Mouse (Mus musculus): ENCODE measurements at regions not wholly inside any gene's neighbourhood (a gene's known extent, or its start where the extent isn't known, plus 50 kb on each side); places are given as distances from the start of the nearest gene placed in this dataset.
"Not testable (repeated sequence)": the region's sequence is repeated elsewhere in the genome, so short reads cannot be mapped to it uniquely, and the experiment has no call there.

DNA sequence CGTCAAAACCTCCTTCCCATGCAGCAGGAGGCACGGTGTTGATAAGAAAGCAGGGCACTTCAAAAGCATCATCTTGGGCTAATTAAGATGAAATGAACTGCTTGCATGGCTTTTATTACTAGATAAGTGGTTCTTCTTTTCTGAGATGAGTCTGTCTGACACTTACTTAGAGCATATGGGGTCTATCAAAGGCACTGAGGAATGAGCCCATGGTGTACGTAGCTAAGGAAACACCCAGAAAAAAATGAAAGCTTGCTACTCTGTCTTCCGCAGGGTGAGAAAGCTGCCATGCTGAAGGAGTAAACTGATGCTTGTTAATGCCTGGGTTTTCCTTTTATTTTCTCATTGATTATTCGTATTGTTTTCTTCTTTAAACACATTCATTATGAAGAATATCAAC, 176.5 kb upstream of the Ift57 start:
- ATAC-seq (ENCODE audit: extremely low read depth, insufficient number of reproducible peaks, low FRiP score, low TSS enrichment), result no peak
- no peak overlapping the region for H3K4me2 ChIP-seq
- no peak overlapping the region for H3K27ac ChIP-seq (replicated peaks)
- no peaks in the 10 kb centered on the region for H3K9me3 ChIP-seq
- no peaks in the 10 kb centered on the region for H3K36me3 ChIP-seq
- peaks cover 18% of the 10 kb centered on the region for H3K4me1 ChIP-seq
- WGBS, result 49% methylated on average over 5 of the region's 5 CpGs
- H3K4me3 ChIP-seq, result no peak overlapping the region
- H3K27me3 ChIP-seq (replicated peaks), result no peaks in the 10 kb centered on the region; the same call in 1 of the 2 replicates
- no peak overlapping the region for H3K9ac ChIP-seq

DNA sequence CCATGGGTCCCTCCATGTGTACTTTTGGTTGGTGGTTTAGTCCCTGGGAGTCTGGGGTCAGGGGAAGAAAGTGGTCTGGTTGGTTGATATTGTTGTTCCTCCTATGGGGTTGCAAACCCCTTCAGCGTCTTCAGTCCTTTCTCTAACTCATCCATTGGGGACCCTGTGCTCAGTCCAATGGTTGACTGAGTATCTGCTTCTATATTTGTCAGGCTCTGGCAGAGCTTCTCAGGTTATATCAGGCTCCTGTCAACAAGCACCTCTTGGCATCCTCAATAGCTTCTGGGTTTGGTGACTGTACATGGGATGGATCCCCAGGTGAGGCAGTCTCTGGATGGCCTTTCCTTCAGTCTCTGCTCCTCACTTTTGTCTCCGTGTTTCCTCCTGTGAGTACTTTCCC, 170.4 kb upstream of the Ift57 start:
- H3K27me3 ChIP-seq (replicated peaks); H3K9ac ChIP-seq; H3K4me2 ChIP-seq; H3K27ac ChIP-seq (replicated peaks); H3K4me3 ChIP-seq; ATAC-seq (ENCODE audit: extremely low read depth, insufficient number of reproducible peaks, low FRiP score, low TSS enrichment); H3K36me3 ChIP-seq; H3K9me3 ChIP-seq: not testable (repeated sequence)
- H3K4me1 ChIP-seq, result peaks cover 31% of the 10 kb centered on the region
- 73% methylated on average over 2 of the region's 2 CpGs for WGBS

DNA sequence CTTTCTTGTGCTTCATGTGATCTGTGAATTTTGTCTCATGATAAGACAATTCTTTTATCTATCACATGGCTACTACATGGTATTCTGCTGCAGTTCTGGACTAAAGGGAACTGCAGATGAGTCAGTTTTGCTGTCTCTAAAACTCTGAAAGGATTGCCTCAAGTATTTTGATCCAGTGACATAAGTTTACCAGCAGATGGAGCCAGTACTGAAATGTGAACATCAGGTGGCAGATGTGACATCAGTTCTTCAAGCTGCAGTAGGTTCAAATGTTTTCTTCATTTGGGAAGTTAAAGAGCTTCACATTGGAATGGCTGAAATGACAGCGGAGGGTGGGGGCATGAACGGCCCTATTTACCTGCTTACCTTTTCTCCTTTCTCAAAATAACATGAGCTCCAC, 170.0 kb upstream of the Ift57 start:
- Histone ChIP-seq H3K9me3 (no peaks in the 10 kb centered on the region), H3K4me1 (peaks cover 35% of the 10 kb centered on the region), H3K27ac (replicated peaks) (no peak overlapping the region), H3K4me2 (no peak overlapping the region), H3K27me3 (replicated peaks) (no peaks in the 10 kb centered on the region; the same call in 1 of the 2 replicates), H3K36me3 (no peaks in the 10 kb centered on the region), H3K9ac (no peak overlapping the region), H3K4me3 (no peak overlapping the region)
- no peak for ATAC-seq (ENCODE audit: extremely low read depth, insufficient number of reproducible peaks, low FRiP score, low TSS enrichment)
- WGBS, result 63% methylated on average over 2 of the region's 2 CpGs

DNA sequence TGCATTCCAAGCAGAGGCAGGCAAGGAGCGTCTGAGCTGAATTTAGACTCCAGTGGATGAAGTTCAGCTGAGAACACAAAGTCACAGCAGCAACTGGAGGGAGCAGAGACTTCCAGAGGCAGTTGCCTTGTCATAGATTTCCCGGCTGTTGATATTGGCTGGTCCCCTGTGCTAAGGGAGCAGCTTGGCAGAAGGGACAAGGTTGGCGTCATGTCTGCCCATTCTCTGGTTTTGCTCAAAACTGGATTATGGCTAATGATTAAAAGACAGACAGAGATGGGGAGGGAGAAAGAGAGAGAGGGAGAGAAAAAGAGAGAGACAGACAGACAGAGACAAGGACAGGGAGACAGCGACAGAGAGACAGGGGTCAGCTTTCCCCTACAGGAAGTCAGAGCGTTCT, 169.0 kb upstream of the Ift57 start:
- H3K4me1 ChIP-seq, result peaks cover 38% of the 10 kb centered on the region
- no peak for ATAC-seq (ENCODE audit: extremely low read depth, insufficient number of reproducible peaks, low FRiP score, low TSS enrichment)
- H3K27ac ChIP-seq (replicated peaks), result peak overlapping the region; percentile 54
- no peaks in the 10 kb centered on the region for H3K9me3 ChIP-seq
- H3K4me2 ChIP-seq, result no peak overlapping the region
- H3K4me3 ChIP-seq, result no peak overlapping the region
- H3K9ac ChIP-seq, result no peak overlapping the region
- WGBS, result 62% methylated on average over 5 of the region's 5 CpGs
- H3K27me3 ChIP-seq (replicated peaks), result no peaks in the 10 kb centered on the region; the same call in 1 of the 2 replicates
- no peaks in the 10 kb centered on the region for H3K36me3 ChIP-seq

DNA sequence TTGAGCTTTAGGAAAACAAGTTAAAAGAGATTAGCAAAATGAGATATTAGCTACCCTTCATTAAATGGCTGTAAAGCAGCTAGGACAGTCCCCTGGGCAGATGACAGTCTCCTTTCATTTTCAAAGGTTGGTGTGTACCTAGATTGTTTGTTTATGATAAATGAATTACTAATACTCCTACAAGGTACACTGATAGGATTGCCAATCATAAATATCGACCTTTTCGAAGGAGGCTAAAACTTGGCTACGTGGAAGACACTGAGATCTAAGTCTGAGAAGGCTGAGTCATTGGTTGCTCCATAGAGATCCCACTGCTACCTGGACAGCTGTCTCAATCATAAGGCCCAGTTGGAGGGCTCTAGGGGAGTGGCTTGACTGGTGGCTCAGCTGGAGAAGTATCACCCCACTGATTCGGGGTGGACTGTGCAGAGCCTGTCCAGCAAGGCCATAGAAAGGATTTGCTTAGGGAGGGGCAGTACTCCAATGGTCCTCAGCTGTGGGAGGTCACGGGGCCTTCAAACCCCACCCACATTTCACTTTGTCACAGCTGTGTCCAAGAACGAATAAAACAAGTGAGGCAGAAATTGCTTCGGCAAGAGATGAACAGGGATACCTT, 166.9 kb upstream of the Ift57 start:
- 76% methylated on average over 7 of the region's 7 CpGs for WGBS
- Histone ChIP-seq H3K4me1 (peaks cover 38% of the 10 kb centered on the region), H3K27ac (replicated peaks) (no peak overlapping the region), H3K4me3 (no peak overlapping the region), H3K27me3 (replicated peaks) (no peaks in the 10 kb centered on the region), H3K4me2 (no peak overlapping the region), H3K36me3 (no peaks in the 10 kb centered on the region), H3K9ac (no peak overlapping the region), H3K9me3 (no peaks in the 10 kb centered on the region)
- no peak for ATAC-seq (ENCODE audit: extremely low read depth, insufficient number of reproducible peaks, low FRiP score, low TSS enrichment)

DNA sequence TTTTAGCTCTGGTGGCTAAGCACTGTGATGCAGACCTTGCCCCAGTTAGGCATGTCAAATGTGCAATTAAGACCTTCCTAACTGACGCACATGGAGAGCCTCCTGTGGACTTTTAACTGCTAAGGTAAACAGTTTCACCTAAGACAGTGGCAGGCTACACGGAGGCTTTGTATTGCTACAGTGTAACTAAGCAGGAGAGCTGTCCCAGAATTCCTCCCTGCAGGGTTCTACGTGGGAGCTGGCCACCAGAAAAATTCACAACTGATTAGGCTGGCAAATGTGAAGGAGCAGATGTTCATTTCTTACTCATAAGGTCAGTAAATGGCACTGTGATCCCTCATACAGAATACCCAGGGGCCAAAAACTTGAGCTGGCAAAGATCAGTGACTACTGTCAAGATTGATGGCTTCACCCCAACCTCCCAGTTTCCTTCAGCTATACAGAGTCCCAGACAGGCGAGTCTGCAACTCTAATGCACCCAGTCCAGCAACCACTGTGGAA, 165.5 kb upstream of the Ift57 start:
- H3K9ac ChIP-seq, result no peak overlapping the region
- no peaks in the 10 kb centered on the region for H3K36me3 ChIP-seq
- H3K27me3 ChIP-seq (replicated peaks), result no peaks in the 10 kb centered on the region
- ATAC-seq (ENCODE audit: extremely low read depth, insufficient number of reproducible peaks, low FRiP score, low TSS enrichment), result no peak
- H3K27ac ChIP-seq (replicated peaks), result peak overlapping the region; percentile 26
- peaks cover 38% of the 10 kb centered on the region for H3K4me1 ChIP-seq
- 0 out of 2 replicates have a peak overlapping the region, but pooled peaks have one; percentile 23 for H3K4me2 ChIP-seq
- 24% methylated on average over 4 of the region's 4 CpGs for WGBS
- H3K9me3 ChIP-seq, result no peaks in the 10 kb centered on the region
- no peak overlapping the region for H3K4me3 ChIP-seq

DNA sequence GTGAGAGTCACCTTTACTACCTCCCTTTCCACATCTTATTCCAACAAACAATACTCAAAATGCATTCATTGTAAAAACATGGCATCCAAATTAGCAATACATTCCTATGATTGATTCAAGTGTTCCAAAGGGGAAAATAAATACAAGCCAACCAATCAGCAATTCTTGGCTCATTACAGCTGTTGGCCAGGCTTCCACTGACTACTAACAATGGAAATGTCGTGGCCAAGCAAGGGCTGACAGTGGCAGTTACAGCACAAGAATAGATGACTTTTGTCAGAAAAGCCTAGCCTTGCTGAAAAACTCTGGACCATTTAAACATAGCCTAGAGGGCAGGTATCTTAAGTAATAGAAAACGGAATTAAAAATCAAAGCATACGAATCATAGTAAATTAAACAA, 148.8 kb upstream of the Ift57 start:
- no peak overlapping the region for H3K27ac ChIP-seq (replicated peaks)
- no peaks in the 10 kb centered on the region for H3K4me1 ChIP-seq
- 71% methylated on average over 3 of the region's 3 CpGs for WGBS
- no peak overlapping the region for H3K4me2 ChIP-seq
- no peak overlapping the region for H3K9ac ChIP-seq
- no peak for ATAC-seq (ENCODE audit: extremely low read depth, insufficient number of reproducible peaks, low FRiP score, low TSS enrichment)
- no peaks in the 10 kb centered on the region for H3K36me3 ChIP-seq
- H3K27me3 ChIP-seq (replicated peaks), result no peaks in the 10 kb centered on the region
- H3K9me3 ChIP-seq, result no peaks in the 10 kb centered on the region
- no peak overlapping the region for H3K4me3 ChIP-seq

DNA sequence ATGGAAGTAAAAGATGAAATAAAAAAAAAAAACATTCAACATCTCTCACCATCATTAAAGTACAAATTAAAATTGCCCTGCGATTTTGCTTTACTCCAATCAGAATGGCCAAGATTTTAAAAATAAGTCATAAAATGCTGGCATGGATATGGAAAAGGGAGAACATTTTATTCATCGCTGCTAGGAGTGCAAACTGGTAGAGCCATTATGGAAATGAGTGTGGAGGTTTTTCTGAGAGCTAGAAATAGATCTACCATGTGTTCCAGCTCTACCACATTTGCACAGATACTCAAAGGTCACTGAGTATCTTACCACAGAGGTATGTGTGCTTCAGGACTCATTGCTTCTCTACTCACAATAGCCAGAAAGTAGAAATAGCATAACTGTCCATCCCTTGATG, 129.0 kb upstream of the Ift57 start:
- Histone ChIP-seq H3K36me3 (no peaks in the 10 kb centered on the region), H3K27ac (replicated peaks) (no peak overlapping the region), H3K4me2 (no peak overlapping the region), H3K9ac (no peak overlapping the region), H3K4me3 (no peak overlapping the region), H3K27me3 (replicated peaks) (no peaks in the 10 kb centered on the region), H3K4me1 (peaks cover 7% of the 10 kb centered on the region), H3K9me3 (no peaks in the 10 kb centered on the region)
- 85% methylated on average over 2 of the region's 2 CpGs for WGBS
- no peak for ATAC-seq (ENCODE audit: extremely low read depth, insufficient number of reproducible peaks, low FRiP score, low TSS enrichment)

DNA sequence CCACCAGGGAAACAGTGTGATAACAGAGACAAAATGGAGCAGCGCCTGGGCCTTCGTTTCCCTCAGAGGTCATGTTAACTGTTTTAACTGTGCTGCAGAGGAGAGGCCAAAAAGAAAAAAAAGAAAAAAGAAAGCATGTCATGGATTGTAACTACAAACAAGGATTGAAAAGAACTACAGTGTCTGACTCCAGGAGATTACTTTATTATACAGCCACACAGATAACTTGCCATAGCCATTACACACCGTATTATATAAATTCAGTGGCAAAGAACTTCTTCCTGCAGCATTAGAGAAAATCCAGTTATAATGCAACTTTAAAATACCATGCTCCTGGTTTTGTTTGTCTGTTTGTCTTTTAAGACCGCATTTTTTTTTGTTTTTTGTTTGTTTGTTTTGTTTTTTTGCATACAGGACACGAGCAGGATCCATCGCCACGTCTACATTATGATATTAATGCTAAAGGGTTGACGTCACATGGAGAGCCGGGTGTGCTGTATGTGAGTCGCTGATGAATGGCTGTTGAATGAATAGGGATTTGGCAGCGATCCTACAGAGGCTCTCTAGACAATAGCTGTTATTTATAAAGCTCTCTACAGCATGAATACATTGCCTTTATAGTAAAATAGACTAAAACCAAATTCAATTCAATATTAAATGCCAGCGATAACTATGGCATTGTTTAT, 126.4 kb upstream of the Ift57 start:
- Histone ChIP-seq H3K36me3 (no peaks in the 10 kb centered on the region), H3K4me2 (no peak overlapping the region), H3K9me3 (no peaks in the 10 kb centered on the region), H3K9ac (no peak overlapping the region), H3K27me3 (replicated peaks) (no peaks in the 10 kb centered on the region), H3K4me1 (peaks cover 19% of the 10 kb centered on the region), H3K27ac (replicated peaks) (no peak overlapping the region), H3K4me3 (no peak overlapping the region)
- WGBS, result 56% methylated on average over 12 of the region's 12 CpGs
- ATAC-seq (ENCODE audit: extremely low read depth, insufficient number of reproducible peaks, low FRiP score, low TSS enrichment), result no peak

DNA sequence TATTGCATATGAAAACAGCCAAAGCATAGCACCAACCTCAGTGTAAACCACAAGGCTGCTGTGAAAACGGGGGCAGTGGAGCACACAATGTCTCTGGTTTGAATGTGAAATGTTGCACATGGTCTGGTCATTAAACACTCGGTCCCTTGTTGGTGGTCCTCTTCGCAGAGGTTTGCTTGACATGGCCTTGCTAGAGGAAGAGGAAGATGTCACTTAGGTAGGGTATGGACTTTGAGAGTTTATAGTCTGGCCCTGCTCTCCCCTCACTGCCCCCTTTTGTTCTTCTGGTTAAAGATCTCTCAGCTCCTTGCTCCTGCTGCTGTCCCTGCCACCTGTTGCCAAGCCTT, 125.9 kb upstream of the Ift57 start:
- Histone ChIP-seq H3K27me3 (replicated peaks) (no peaks in the 10 kb centered on the region), H3K9me3 (no peaks in the 10 kb centered on the region), H3K4me1 (peaks cover 19% of the 10 kb centered on the region), H3K4me2 (no peak overlapping the region), H3K27ac (replicated peaks) (no peak overlapping the region), H3K4me3 (no peak overlapping the region), H3K36me3 (no peaks in the 10 kb centered on the region), H3K9ac (no peak overlapping the region)
- 77% methylated on average over 3 of the region's 3 CpGs for WGBS
- no peak for ATAC-seq (ENCODE audit: extremely low read depth, insufficient number of reproducible peaks, low FRiP score, low TSS enrichment)

DNA sequence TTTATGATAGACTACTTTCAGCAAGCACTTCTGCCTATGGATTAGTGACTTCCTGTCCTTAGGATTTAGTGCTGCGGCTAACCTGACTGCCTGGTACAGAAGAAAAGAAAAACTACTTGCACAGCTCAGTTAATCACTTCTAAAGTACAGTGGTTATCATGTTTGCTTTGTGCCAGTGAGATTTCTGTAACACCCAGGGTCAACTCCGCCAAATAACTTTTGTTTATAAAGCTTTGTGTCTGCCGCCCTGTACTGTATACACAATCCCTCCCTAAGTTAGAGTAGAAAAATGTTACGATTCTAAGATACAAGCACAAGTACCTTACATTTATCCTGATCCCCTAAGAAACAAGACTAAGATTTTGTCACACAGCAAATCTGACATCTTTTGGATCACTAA, 120.1 kb upstream of the Ift57 start:
- no peak overlapping the region for H3K9ac ChIP-seq
- H3K9me3 ChIP-seq, result no peaks in the 10 kb centered on the region
- peaks cover 19% of the 10 kb centered on the region for H3K4me1 ChIP-seq
- no peaks in the 10 kb centered on the region for H3K27me3 ChIP-seq (replicated peaks)
- no peak overlapping the region for H3K4me3 ChIP-seq
- no peak overlapping the region for H3K27ac ChIP-seq (replicated peaks)
- no peak overlapping the region for H3K4me2 ChIP-seq
- WGBS, result 71% methylated on average over 4 of the region's 4 CpGs
- ATAC-seq (ENCODE audit: extremely low read depth, insufficient number of reproducible peaks, low FRiP score, low TSS enrichment), result no peak
- H3K36me3 ChIP-seq, result no peaks in the 10 kb centered on the region

DNA sequence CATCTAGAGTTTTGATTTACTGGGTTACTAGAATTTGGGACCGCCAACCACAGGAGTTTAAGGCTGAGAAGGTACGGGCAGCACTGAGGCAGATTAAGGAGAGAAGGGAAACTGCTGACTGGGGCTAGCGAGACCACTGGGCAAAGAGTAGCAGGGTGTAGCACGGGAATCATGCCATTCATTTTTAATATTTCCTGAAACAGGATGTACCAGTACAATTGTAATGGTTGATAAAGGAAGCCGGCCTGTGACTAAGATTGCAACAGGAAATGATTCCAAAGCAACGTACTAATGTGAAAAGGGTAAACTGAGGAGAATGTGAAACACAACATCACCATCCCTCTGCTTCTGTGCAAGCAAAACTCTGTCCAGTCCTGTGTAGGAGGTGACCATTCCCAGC, 118.3 kb upstream of the Ift57 start:
- Histone ChIP-seq H3K27ac (replicated peaks) (no peak overlapping the region), H3K9me3 (no peaks in the 10 kb centered on the region), H3K27me3 (replicated peaks) (no peaks in the 10 kb centered on the region), H3K4me3 (no peak overlapping the region), H3K4me2 (no peak overlapping the region), H3K36me3 (no peaks in the 10 kb centered on the region), H3K4me1 (peaks cover 6% of the 10 kb centered on the region), H3K9ac (no peak overlapping the region)
- 75% methylated on average over 6 of the region's 6 CpGs for WGBS
- ATAC-seq (ENCODE audit: extremely low read depth, insufficient number of reproducible peaks, low FRiP score, low TSS enrichment), result no peak
